Mouse (Mus musculus) kidney, embryonic 14.5 days (tissue): ENCODE data around the gene Gm11758. TPM values are rescaled to one million over a fixed set of nuclear protein-coding genes. Genes with fewer than 3 reads are reported as not detected.
"Not testable (repeated sequence)": the region's sequence is repeated elsewhere in the genome, so short reads cannot be mapped to it uniquely, and the experiment has no call there.

Experiments used
- ATAC-seq: fragments of 200-750 bp; cut with Nextera tagmentation; 2 replicates; pipeline ENCODE4 v1.8.0; 2017; ENCODE audit warnings: moderate number of reproducible peaks, mild to moderate bottlenecking, moderate TSS enrichment, moderate library complexity; ENCODE audit not compliant: low FRiP score, low TSS enrichment
- H3K27ac ChIP-seq: fragments of 300-500 bp; sonication (generic); 2 replicates; pipeline ENCODE4 v1.5.1; 2014; ENCODE audit warnings: low read depth, mild to moderate bottlenecking, low read length, moderate library complexity, mixed read lengths
- H3K27me3 ChIP-seq: fragments of 300-500 bp; sonication (generic); 2 replicates; pipeline ENCODE4 v1.6.1; 2014; ENCODE audit warnings: mild to moderate bottlenecking, low read length; ENCODE audit not compliant: control insufficient read depth, insufficient read depth
- H3K36me3 ChIP-seq: fragments of 300-500 bp; sonication (generic); 2 replicates; pipeline ENCODE4 v1.6.1; 2014; ENCODE audit warnings: low read length, mixed read lengths; ENCODE audit not compliant: control insufficient read depth, insufficient read depth
- H3K4me1 ChIP-seq: fragments of 300-500 bp; sonication (generic); 2 replicates; pipeline ENCODE4 v1.6.1; 2014; ENCODE audit warnings: low read length, mixed read lengths; ENCODE audit not compliant: control insufficient read depth, insufficient read depth
- H3K4me2 ChIP-seq: fragments of 300-500 bp; sonication (generic); replicated peaks from 2 replicates; pipeline ENCODE4 v1.6.1; 2014; ENCODE audit warnings: low read depth, mild to moderate bottlenecking, low read length
- H3K4me3 ChIP-seq: fragments of 300-500 bp; sonication (generic); 2 replicates; pipeline ENCODE4 v1.5.1; 2014; ENCODE audit warnings: mild to moderate bottlenecking, low read length
- H3K9ac ChIP-seq: fragments of 300-500 bp; sonication (generic); 2 replicates; pipeline ENCODE4 v1.6.1; 2014; ENCODE audit warnings: low read depth, mild to moderate bottlenecking, low read length, moderate library complexity
- H3K9me3 ChIP-seq: fragments of 300-500 bp; sonication (generic); 2 replicates; pipeline ENCODE4 v1.6.1; 2016; ENCODE audit warnings: low read length; ENCODE audit not compliant: control insufficient read depth
- WGBS: fragments of 180-500 bp; shearing (Covaris S2); extraction: QIAGEN DNeasy Blood & Tissue Kit; methylation state at CpG from one replicate; pipeline ENCODE4 v1.1.7; 2014; 5-methylcytosine and 5-hydroxymethylcytosine counted together
- polyA plus RNA-seq: library from polyadenylated mRNA; unstranded; fragments of >200 nt; fragmentation: Nextera tagmentation; extraction: Ambion mirVana; gene quantifications from 2 replicates; pipeline ENCODE4 v1.2.1, GENCODE M21; 2014

The Gm11758 gene
- polyA plus RNA-seq: not detected in 2 replicates

GRCm38 (mm10) chr4:73876166-73876565, at the start of gene Gm11758:
Gene Gm11758 (minus strand): TSS chr4:73876266.
- H3K4me1 ChIP-seq, H3K4me3 ChIP-seq, H3K36me3 ChIP-seq, H3K4me2 ChIP-seq, H3K9ac ChIP-seq, ATAC-seq, H3K27me3 ChIP-seq, H3K9me3 ChIP-seq, H3K27ac ChIP-seq: not testable (repeated sequence)
- no CpG with 5 or more reads among the region's 4 CpGs for WGBS

DNA sequence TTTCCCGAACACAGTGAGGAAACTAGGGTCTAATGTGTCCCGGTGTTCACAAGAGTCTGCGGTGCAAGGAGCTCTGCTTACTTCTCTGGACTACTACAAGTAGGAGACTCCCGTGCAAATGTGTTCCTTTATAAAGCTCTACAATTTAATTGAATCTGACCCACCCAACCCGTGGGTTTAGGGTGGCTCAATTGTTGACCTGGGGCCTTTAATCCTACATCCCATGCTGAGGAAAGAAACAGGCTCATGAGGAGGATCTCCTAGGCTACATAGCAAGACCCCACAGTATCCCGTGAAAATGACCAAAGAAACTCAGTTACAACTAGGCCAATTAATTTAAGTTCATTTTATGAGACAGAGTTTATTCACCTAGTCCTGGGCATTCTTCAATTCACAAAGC, 44.6 kb upstream of the Gm11758 start, which contains the start of gene Gm11756:
Gm11756 (minus strand) TSS at position 101 of the 400 bp plus-strand sequence.
- WGBS: 87% methylated on average over 6 of the region's 6 CpGs
- not testable (repeated sequence) for H3K9ac ChIP-seq, ATAC-seq, H3K36me3 ChIP-seq, H3K4me1 ChIP-seq, H3K27ac ChIP-seq, H3K27me3 ChIP-seq, H3K4me2 ChIP-seq, H3K4me3 ChIP-seq, H3K9me3 ChIP-seq

- not testable (repeated sequence) for ATAC-seq, H3K4me1 ChIP-seq, H3K4me2 ChIP-seq, H3K9me3 ChIP-seq, H3K36me3 ChIP-seq, H3K4me3 ChIP-seq, H3K9ac ChIP-seq, H3K27ac ChIP-seq, H3K27me3 ChIP-seq
- WGBS: no CpG with 5 or more reads among the region's 4 CpGs
Measured at GRCm38 (mm10) chr4:73905853-73906252, 29.8 kb upstream of the Gm11758 start, which contains the start of gene Gm13871. Gene Gm13871 (minus strand): TSS chr4:73905953.

- not testable (repeated sequence) for H3K9ac ChIP-seq, H3K9me3 ChIP-seq, H3K4me1 ChIP-seq, H3K36me3 ChIP-seq, H3K4me2 ChIP-seq, H3K27ac ChIP-seq, H3K27me3 ChIP-seq, ATAC-seq, H3K4me3 ChIP-seq
- WGBS: no CpG with 5 or more reads among the region's 4 CpGs
Measured at GRCm38 (mm10) chr4:73891012-73891411, 14.9 kb upstream of the Gm11758 start, which contains the start of gene Gm11757. Gene Gm11757 (minus strand): TSS chr4:73891112.

DNA sequence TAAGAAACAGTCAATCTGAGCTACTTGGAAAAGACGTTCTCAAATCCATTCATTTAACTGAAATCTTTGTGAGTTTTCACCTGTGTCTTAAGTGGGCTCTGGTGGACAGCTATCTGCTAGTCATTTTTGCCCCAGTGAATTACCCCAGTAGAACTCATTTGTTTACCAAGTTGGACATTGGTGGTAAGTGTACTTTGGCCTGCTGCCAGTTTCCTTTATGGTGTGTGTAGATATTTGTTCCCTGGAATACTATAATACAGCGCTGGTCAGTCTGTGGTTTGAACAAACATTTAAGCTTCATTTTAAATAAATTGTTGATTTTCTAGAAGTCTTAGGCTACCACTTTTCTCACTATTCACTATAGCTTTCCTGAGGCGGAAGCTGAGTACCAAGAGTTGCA, 49.5 kb downstream of the Gm11758 start:
- Histone ChIP-seq H3K27ac (no peak overlapping the region), H3K9me3 (no peaks in the 10 kb centered on the region), H3K4me3 (no peak overlapping the region), H3K4me2 (no peak overlapping the region), H3K4me1 (no peaks in the 10 kb centered on the region), H3K36me3 (no peaks in the 10 kb centered on the region), H3K9ac (no peak overlapping the region), H3K27me3 (no peaks in the 10 kb centered on the region)
- WGBS: 88% methylated on average over 3 of the region's 3 CpGs
- no peak for ATAC-seq

Other genes with a start within 250 kb of the Gm11758 start
- gene Gm11236, start 238.1 kb downstream of the Gm11758 start, polyA plus RNA-seq: not detected in 2 replicates
- not detected in 2 replicates for gene Gm11239, start 207.9 kb downstream of the Gm11758 start, polyA plus RNA-seq
- not detected in 2 replicates for gene Gm428, start 192.8 kb downstream of the Gm11758 start, polyA plus RNA-seq
- 5.8 and 13.5 TPM in 2 replicates for gene Rasef, start 85.3 kb downstream of the Gm11758 start, polyA plus RNA-seq
- not detected in 2 replicates for gene Gm11757, start 14.8 kb upstream of the Gm11758 start, polyA plus RNA-seq
- not detected in 2 replicates for gene Gm13871, start 29.7 kb upstream of the Gm11758 start, polyA plus RNA-seq
- gene Gm11756, start 44.5 kb upstream of the Gm11758 start, polyA plus RNA-seq: not detected in 2 replicates
- gene 2310002L09Rik, start 74.6 kb upstream of the Gm11758 start, polyA plus RNA-seq: 0.14 TPM in 1 of 2 replicates, not detected in the other
- gene Frmd3, start 137.2 kb upstream of the Gm11758 start, polyA plus RNA-seq: 0.97 and 2.0 TPM in 2 replicates